Mouse (Mus musculus) mouse embryonic stem cell (cell line): ENCODE measurements around the gene Tpm3-rs7.
"Not testable (repeated sequence)": the region's sequence is repeated elsewhere in the genome, so short reads cannot be mapped to it uniquely, and the experiment has no call there.

Source experiments
- in situ Hi-C, 2 experiments: fragments of 300-500 bp; cut with MboI; formaldehyde crosslinking; loops; 1 replicate in 1 of 2; 3 replicates in 1 of 2; pipeline ENCODE4 v1.14.3; 2019 to 2020; ENCODE audit warnings: low sequenced_read_pairs in 2 of 2, low pct_unique_long_range_greater_than_20kb in 1 of 2, mixed read lengths in 1 of 2; ENCODE audit not compliant: unreplicated experiment in 1 of 2

Gene Tpm3-rs7

DNA sequence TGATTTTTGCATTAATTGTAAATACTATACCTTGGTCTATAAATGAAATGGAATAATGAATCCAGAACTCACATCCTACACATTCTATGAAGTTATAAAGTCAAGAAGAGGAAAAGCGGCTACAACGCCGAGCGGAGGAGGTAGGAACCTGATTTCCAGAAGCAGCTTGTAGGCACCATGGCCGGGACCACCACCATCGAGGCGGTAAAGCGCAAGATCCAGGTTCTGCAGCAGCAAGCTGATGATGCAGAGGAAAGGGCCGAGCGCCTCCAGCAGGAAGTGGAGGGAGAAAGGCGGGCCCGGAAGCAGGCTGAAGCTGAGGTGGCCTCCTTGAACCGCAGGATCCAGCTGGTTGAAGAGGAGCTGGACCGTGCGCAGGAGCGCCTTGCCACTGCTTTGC lies at the start of gene Tpm3-rs7:
TSS of gene Tpm3-rs7 (plus strand) at position 110 of the 400 bp plus-strand sequence.
- in situ Hi-C loops = not testable (repeated sequence)

- in situ Hi-C loops = no loop called here
Measured at GRCm38 (mm10) chr14:113317023-113317422, 2.6 kb downstream of the Tpm3-rs7 start.

GRCm38 (mm10) chr14:113363361-113363760 lies 49.0 kb downstream of the Tpm3-rs7 start:
- in situ Hi-C loops = no loop called here
